Mouse (Mus musculus): ENCODE results near the gene Prkcd. TPM values are rescaled to one million over a fixed set of nuclear protein-coding genes. Genes with fewer than 3 reads are reported as not detected.

The Prkcd gene
- 1,000 to 10,000 TPM; 1,406 to 1,498 TPM for total RNA-seq (2023)

DNA sequence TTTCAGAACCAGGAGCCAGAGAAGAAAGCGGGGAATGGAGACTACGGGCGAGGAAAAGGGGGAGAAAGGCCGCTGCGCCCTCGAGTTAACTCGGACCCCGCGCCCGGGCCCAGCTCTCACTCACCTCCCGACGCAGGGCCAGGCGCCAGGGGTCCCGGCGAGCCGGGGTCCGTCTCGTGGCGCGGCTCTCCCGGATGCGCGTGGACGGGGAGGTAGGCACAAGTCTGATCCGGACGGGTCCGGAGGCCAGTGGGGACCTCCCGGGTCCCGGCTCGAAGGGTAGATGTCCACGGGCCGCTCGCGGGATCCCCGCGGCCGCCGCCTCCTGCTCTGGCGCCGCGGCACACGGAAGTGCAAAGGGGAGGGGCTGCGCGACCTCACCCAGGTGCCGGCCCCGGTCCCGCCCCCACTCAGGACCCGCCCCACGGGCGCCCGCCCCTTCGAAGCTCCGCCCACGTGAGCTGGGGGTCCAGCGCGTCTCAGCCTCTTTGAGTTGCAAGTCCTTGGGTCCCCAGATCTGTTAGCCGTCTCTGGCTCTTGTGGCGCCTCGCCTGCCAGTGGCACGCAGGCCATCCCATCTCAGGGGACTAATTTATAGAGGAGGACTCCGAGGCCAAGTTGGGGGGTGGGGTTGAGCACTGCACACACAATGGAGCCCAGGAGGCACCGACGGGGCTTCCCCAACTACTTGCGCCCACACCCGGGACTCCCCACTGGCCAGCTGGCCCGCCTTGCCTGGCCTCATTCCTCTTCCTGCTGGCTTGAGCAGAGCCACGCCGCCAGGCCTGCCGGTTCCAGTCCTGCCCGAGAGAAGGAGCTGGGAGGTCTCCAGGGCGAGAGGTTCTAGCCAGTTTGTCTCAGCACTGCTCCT lies at the start of gene Prkcd:
Gene Prkcd, minus strand, starts transcription at position 355 of the 871 bp plus-strand sequence.

DNA sequence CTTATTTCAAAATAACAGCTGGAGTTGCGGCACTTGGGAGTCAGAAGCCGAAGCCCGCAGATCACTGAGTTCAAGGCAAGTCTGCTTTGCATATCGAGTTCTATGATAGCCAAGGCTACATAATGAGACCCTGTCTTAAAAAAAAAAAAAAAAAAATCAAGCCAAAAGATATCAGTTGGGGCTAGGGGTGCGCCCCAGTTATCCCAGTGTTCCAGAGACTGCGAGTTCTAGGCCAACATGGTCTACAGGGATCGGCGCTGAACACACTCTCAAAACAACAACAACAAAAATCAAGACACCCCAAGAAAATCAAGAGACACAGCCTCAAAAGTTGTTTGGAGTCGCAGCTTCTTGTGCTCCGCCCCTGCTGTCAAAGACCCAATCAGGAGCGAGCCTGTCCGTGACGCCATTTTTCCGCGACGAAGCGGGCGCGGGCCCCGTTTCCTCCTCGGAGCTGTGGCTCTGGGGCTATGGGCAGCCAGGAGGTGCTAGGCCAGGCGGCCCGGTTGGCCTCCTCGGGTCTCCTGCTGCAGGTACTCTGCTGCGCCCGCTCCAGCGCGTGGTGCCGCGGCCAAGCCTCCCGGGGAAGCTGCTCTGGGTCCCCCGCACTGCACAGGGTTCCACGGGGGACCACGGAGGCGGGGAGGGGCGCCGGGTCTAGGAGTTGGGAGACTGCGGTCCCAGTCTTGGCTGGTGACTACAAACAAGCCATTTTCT lies 28.1 kb upstream of the Prkcd start, which contains the start of gene Rft1:
Gene Rft1, plus strand, starts transcription at position 418 of the 717 bp plus-strand sequence.

DNA sequence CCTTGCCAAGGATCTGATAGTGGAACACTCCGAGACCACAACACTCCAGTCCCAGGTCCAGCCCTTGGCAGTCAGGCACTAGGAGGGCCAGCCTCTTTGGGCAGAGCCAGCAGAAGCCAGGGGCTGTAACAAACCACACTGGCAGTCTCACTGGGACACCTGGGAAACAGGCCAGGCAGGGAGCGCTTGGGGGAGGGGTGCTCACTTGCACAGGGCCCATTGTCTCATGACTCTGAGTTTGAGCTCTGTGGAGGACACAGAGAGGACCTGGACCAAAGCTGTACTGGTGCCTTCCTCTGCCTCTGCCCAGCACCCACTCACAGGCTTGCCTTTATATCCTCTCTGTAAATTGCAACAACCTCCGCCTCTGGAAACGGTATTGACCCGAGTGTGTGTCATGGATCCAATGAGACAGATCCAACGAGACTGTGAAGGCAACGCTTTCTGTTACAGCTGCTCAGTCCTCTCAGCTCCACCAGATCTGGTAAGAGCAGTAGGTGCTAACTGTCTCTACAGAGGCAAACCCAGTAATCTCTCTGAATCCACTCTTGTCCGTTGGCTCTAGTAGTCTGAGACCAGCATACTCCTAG lies 77.8 kb downstream of the Prkcd start, which contains the start of gene Tkt:
Gene Tkt, plus strand, starts transcription at position 229 of the 590 bp plus-strand sequence.

Other genes starting within 250 kb of the Prkcd start
- gene Dcp1a, start 146.7 kb downstream of the Prkcd start, total RNA-seq (2023): 10 to 100 TPM; 32.8 to 37.1 TPM
- gene Cacna1d, start 134.8 kb downstream of the Prkcd start, total RNA-seq (2023): 10 to 100 TPM in 1 of 2 experiments, 1 to 10 TPM in 1; 8.6 to 11.8 TPM
- gene Tkt, start 77.9 kb downstream of the Prkcd start, total RNA-seq (2023): 100 to 1,000 TPM; 577 to 593 TPM
- gene Rft1, start 28.1 kb upstream of the Prkcd start, total RNA-seq (2023): 10 to 100 TPM; 13.3 to 14.1 TPM
- 10 to 100 TPM; 10.6 to 11.7 TPM for gene Sfmbt1, start 88.6 kb upstream of the Prkcd start, total RNA-seq (2023)
- gene Tmem110, start 199.4 kb upstream of the Prkcd start, total RNA-seq (2023): 10 to 100 TPM; 33.2 to 34.0 TPM